ENCODE assay signal across 8 mouse cellular contexts in genomic region chr11:113865627-113866026, GRCm38 (mm10).
DNase-seq lines count a peak whose midpoint lies in the region; ATAC-seq lines count a peak whose summit lies in the region.

No protein-coding gene starts in this region.

- H3K4me1 ChIP-seq in hindbrain, embryonic 15.5 days (replicated peaks): no peaks in the 10 kb centered on the region

- H3K9ac ChIP-seq in hindbrain, embryonic 15.5 days: no peak overlapping the region

- no peak overlapping the region for H3K4me3 ChIP-seq in hindbrain, embryonic 15.5 days

- no peak overlapping the region for H3K27ac ChIP-seq in hindbrain, embryonic 15.5 days (replicated peaks)

- ATAC-seq in hindbrain, embryonic 15.5 days (ENCODE audit: low FRiP score, low read depth): peak; percentile 75; the same call in 1 of the 2 replicates
- ATAC-seq in megakaryocyte, adult 5-6 weeks (ENCODE audit: poor library complexity, severe bottlenecking): peak; percentile 94

- H3K27me3 ChIP-seq in hindbrain, embryonic 15.5 days: no peaks in the 10 kb centered on the region

- peak; percentile 85 for DNase-seq in NIH3T3 (ENCODE audit: low read depth)
- DNase-seq in cerebellum, adult 9-11 months: peak; percentile 66
- peak; percentile 44 to 90 for DNase-seq in frontal cortex, adult 2 months (ENCODE audit: extremely low spot score in 1 of 2, low spot score in 1 of 2)
- DNase-seq in left cerebral cortex, adult 11 months (ENCODE audit: low spot score): peak; percentile 63
- peak; percentile 85 to 91 for DNase-seq in right cerebral cortex, postnatal 10 days (ENCODE audit: low spot score in 2 of 2)
- peak; percentile 88 for DNase-seq in urinary bladder, postnatal 14 days (ENCODE audit: low spot score)

- H3K9me3 ChIP-seq in hindbrain, embryonic 15.5 days: no peaks in the 10 kb centered on the region

- WGBS in hindbrain, embryonic 15.5 days: 34% methylated on average over 8 of the region's 8 CpGs

- H3K36me3 ChIP-seq in hindbrain, embryonic 15.5 days: no peaks in the 10 kb centered on the region

- no peak overlapping the region for H3K4me2 ChIP-seq in hindbrain, embryonic 15.5 days
